Mouse (Mus musculus): ENCODE measurements at regions not wholly inside any gene's neighbourhood (a gene's known extent, or its start where the extent isn't known, plus 50 kb on each side); places are given as distances from the start of the nearest gene placed in this dataset.
"Not testable (repeated sequence)": the region's sequence is repeated elsewhere in the genome, so short reads cannot be mapped to it uniquely, and the experiment has no call there.

GRCm38 (mm10) chr6:81839474-81840153, 83.9 kb upstream of the Gcfc2 start:
- peak; percentile 19 for DNase-seq

- DNase-seq, result not testable (repeated sequence)
Measured at GRCm38 (mm10) chr6:81868207-81868606, 55.3 kb upstream of the Gcfc2 start.
